Mouse (Mus musculus): ENCODE results near the gene Ap1s1. TPM values are rescaled to one million over a fixed set of nuclear protein-coding genes. Genes with fewer than 3 reads are reported as not detected.

Gene Ap1s1
- polyA plus RNA-seq (2015; fragmentation: Nextera tagmentation; extraction: Ambion mirVana) = 284 TPM in 2 replicates

DNA sequence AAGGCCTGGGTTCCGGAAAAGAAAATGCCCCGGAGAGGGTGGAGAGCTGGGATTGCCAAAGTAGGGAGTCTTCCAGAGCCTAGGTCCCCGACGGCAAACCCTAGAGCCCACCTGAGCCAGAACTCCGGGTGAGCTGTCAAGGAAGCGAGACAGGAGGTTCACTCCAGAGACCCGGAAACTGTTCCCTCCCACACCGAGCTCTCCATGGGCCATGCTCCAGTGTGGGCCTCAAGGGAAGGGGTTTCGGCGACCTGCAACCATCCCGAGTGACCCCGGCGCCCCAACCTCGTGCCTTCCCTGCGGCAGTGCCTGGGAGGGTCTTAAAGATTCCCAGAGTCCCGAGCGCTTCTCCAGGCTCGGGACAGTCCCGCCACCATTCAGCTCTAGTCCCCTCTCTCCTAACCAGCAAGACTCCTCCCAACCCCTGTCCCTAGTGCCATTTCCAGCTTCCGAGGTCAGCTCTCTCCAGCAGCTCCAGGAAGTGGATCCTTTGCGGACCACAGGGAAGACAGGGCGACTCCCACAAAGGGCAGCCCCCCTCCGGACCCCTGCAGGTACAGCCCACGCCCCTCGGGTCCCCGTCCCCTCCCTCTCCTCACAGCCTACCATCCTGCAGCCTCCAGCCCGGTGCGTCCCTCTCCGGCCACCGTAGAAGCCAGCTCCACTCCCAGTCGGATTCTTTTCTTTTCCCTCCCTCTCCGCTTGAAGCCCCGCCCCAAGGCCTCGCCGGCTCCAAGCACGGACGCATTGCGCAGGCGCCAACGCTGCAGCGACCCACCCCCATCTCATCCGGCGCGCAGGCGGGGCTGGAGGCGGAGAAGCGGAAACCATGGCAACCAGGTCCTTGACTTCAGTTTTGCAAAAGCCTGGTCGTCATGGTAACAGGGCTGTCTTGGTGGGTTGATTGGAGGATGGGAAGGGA is at the start of gene Ap1s1:
Gene Ap1s1 (minus strand): TSS at position 734 of the 922 bp plus-strand sequence.
- Histone ChIP-seq H3K36me3 (replicated peaks) (peaks cover 10% of the 10 kb centered on the region), H3K4me3 (peak within 1 kb of the TSS; percentile 79), H3K27ac (peak within 1 kb of the TSS; percentile 85), H3K9me3 (no peaks in the 10 kb centered on the region), H3K4me1 (peaks cover 20% of the 10 kb centered on the region), H3K9ac (peak within 1 kb of the TSS; percentile 80), H3K4me2 (peak within 1 kb of the TSS; percentile 83), H3K27me3 (replicated peaks) (no peaks in the 10 kb centered on the region)
- peak; percentile 93 for ATAC-seq (replicated peaks)
- WGBS = under 1% methylated on average over 48 of the region's 48 CpGs

DNA sequence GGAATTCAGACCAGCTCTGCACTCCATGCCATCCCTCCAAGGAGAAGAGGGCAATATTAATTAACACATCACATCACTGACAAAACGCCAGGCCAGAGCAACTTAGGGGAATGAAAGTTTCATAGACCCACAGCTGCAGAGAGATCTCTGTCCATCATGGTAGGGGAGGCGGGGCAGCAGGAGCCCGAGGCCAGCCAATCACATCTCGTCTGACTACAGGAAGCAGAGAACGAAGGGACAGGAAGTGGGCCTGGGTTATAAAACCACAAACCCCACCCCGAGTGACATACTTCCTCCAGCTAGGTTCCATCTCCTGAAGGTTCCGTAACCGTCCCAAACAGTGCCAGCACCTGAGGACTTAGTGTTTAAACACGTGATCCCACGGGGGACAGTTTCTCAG is 49.2 kb upstream of the Ap1s1 start:
- ATAC-seq (replicated peaks) = no peak
- Histone ChIP-seq H3K9me3 (no peaks in the 10 kb centered on the region), H3K4me2 (no peak overlapping the region), H3K27me3 (replicated peaks) (no peaks in the 10 kb centered on the region), H3K27ac (no peak overlapping the region), H3K4me1 (no peaks in the 10 kb centered on the region), H3K36me3 (replicated peaks) (no peaks in the 10 kb centered on the region), H3K4me3 (no peak overlapping the region), H3K9ac (no peak overlapping the region)
- WGBS = 86% methylated on average over 10 of the region's 10 CpGs

DNA sequence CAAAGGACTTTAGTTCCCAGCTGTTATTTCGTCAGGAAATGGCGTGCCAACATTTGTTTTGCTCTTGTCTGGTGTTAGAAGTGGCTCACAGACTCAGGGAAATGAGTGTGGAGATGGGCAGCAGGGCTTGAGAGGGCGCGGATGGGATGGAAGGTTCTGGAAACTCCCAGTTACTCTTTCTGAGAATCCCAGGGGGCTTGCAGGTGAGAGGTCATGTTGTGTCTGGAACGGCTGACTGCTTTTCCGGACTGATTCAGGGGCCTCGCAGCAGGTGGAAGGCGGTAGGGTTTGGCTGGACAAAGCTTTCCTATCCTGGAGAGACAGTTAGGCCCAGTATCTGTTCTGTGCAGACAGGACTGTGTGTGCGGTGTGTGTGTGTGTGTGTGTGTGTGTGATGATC is 47.8 kb upstream of the Ap1s1 start:
- 79% methylated on average over 9 of the region's 9 CpGs for WGBS
- Histone ChIP-seq H3K27me3 (replicated peaks) (no peaks in the 10 kb centered on the region), H3K4me1 (no peaks in the 10 kb centered on the region)

DNA sequence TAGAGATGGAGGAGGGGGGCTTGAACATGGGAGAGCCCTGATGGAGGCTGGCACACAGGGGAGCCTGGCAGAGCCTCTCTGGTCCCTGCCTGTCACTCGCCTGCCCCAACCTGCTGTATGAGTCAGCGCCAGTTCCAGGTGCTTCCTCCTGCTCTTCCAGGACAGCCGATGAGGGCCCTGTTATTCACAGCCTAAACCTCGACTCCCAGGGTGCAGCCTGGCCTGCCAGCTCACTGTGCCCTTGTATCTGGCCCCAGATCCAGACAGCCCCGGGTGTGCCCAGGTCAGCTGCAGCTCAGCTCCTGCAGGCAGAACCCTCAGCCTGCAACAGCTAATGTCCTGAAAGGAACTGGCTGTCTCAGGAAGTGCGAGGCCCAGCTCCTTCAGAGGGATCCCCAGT is 45.6 kb upstream of the Ap1s1 start:
- no peak overlapping the region for H3K9ac ChIP-seq
- no peaks in the 10 kb centered on the region for H3K9me3 ChIP-seq
- no peaks in the 10 kb centered on the region for H3K27me3 ChIP-seq (replicated peaks)
- H3K4me2 ChIP-seq = no peak overlapping the region
- ATAC-seq (replicated peaks) = no peak
- no peak overlapping the region for H3K27ac ChIP-seq
- no peaks in the 10 kb centered on the region for H3K36me3 ChIP-seq (replicated peaks)
- 77% methylated on average over 6 of the region's 6 CpGs for WGBS
- no peak overlapping the region for H3K4me3 ChIP-seq
- no peaks in the 10 kb centered on the region for H3K4me1 ChIP-seq

More for the DNA sequence above, 47.8 kb upstream of the Ap1s1 start:
- H3K27ac ChIP-seq = no peak overlapping the region
- H3K4me3 ChIP-seq = no peak overlapping the region
- H3K9ac ChIP-seq = no peak overlapping the region
- no peaks in the 10 kb centered on the region for H3K9me3 ChIP-seq
- no peak for ATAC-seq (replicated peaks)
- no peaks in the 10 kb centered on the region for H3K36me3 ChIP-seq (replicated peaks)
- H3K4me2 ChIP-seq = no peak overlapping the region

DNA sequence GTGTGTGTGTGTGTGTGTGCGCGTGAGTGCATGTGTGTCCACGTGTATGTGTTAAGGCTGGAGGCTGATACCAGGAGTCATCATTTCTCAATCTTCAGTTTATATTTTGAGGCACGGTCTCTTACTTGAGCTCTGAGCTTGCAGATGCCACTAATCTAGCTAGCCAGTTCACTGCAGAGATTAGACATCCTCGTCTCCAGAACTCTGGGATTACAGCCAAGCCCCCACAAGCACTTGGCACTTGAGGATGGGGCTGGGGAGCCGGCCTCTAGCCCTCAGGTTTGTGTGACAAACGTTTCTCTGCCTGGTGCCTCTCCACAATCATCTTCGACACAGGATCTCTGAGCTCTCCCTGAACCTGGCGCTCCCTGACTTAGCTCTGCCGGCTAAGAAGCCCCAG is 44.9 kb upstream of the Ap1s1 start:
- H3K4me2 ChIP-seq = no peak overlapping the region
- H3K9ac ChIP-seq = no peak overlapping the region
- no peaks in the 10 kb centered on the region for H3K4me1 ChIP-seq
- no peaks in the 10 kb centered on the region for H3K9me3 ChIP-seq
- WGBS = 76% methylated on average over 10 of the region's 10 CpGs
- no peak overlapping the region for H3K27ac ChIP-seq
- H3K4me3 ChIP-seq = no peak overlapping the region
- no peaks in the 10 kb centered on the region for H3K27me3 ChIP-seq (replicated peaks)
- H3K36me3 ChIP-seq (replicated peaks) = no peaks in the 10 kb centered on the region
- ATAC-seq (replicated peaks) = no peak

DNA sequence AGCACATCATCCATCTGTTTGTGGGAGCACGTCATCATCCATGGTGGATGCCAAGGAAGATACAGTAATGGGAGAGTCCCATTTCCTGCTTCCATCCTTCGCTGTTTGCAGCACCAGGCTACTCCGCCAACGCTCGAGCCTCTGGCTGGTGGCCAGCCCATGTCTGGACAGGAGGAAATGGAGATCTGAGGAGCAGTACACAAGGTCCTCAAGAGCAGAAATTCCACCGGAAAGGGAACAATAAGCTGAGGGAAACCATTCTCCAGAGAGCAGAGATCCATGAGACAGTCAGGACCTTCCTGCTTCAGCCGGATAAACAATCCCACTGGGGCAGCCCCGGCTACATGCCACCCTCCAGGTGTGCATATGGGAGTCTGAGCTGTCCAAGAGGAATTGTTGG is 41.5 kb upstream of the Ap1s1 start:
- Histone ChIP-seq H3K27ac (no peak overlapping the region), H3K4me3 (no peak overlapping the region), H3K9ac (no peak overlapping the region), H3K36me3 (replicated peaks) (no peaks in the 10 kb centered on the region), H3K9me3 (no peaks in the 10 kb centered on the region), H3K4me1 (no peaks in the 10 kb centered on the region), H3K27me3 (replicated peaks) (no peaks in the 10 kb centered on the region), H3K4me2 (no peak overlapping the region)
- no peak for ATAC-seq (replicated peaks)
- 93% methylated on average over 8 of the region's 8 CpGs for WGBS

DNA sequence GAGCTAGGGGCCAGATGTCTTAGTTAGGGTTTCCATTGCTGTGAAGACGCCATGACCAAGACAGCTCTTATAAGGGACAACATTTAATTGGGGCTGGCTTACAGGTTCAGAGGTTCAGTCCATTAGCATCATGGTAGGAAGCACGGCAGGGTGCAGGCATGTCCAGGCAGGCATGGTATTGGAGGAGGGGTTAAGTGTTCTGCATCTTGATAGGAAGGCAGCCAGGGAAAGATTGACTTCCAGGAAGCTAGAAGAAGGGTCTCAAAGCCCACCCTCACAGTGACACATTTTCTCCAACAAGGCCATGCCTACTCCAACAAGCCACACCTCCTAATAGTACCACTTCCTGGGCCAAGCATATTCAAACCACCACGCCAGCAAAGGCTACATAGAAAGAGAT is 39.8 kb upstream of the Ap1s1 start:
- WGBS = 84% methylated on average over 3 of the region's 3 CpGs

DNA sequence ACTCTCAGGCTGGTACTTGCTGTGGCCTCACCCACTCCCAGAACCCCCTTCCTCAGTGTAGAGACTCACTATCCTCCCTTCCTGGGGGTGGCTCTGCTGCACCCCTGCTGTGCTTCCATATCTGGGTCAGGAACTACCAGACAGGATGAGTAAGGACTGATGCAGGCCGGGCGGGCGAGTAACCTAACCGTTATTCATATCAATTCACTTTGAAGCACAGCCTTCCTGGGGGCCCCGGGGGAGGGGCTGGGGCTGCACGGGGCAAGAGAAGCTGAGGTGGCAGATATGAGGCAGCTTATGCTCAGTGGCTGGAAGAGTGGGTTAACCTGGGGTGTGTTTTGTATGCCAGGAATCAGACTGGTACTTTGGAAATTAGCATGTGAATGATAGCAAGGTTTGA is 39.1 kb upstream of the Ap1s1 start:
- Histone ChIP-seq H3K27me3 (replicated peaks) (no peaks in the 10 kb centered on the region), H3K36me3 (replicated peaks) (no peaks in the 10 kb centered on the region), H3K4me3 (no peak overlapping the region), H3K9ac (no peak overlapping the region), H3K27ac (no peak overlapping the region), H3K9me3 (no peaks in the 10 kb centered on the region), H3K4me1 (no peaks in the 10 kb centered on the region), H3K4me2 (no peak overlapping the region)
- ATAC-seq (replicated peaks) = no peak
- WGBS = 81% methylated on average over 6 of the region's 6 CpGs

More for the DNA sequence above, 39.8 kb upstream of the Ap1s1 start:
- H3K27ac ChIP-seq = no peak overlapping the region
- no peaks in the 10 kb centered on the region for H3K9me3 ChIP-seq
- no peak overlapping the region for H3K4me2 ChIP-seq
- no peak for ATAC-seq (replicated peaks)
- H3K9ac ChIP-seq = no peak overlapping the region
- no peaks in the 10 kb centered on the region for H3K4me1 ChIP-seq
- H3K27me3 ChIP-seq (replicated peaks) = no peaks in the 10 kb centered on the region
- H3K4me3 ChIP-seq = no peak overlapping the region
- H3K36me3 ChIP-seq (replicated peaks) = no peaks in the 10 kb centered on the region

DNA sequence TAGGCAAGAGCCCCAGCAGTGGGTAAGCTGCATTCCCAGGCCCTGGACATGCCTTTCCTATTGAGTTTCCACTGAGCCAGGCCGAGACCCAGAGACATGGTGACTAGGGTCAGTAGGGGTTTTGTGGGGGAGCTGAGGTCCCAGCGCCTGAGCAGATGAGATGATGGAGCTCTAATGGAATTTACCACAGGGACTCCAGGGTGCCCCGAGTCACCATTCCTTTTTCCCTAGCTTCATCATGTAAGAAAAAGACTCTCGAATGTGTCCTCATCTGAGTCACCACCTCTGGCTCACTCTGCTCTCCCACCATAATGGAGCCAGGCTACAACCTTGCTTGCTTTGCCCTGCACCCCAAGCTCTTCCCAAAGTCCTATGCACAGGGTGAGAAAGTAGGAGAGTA is 37.1 kb upstream of the Ap1s1 start:
- 88% methylated on average over 4 of the region's 4 CpGs for WGBS
- Histone ChIP-seq H3K36me3 (replicated peaks) (no peaks in the 10 kb centered on the region), H3K27ac (no peak overlapping the region), H3K4me3 (no peak overlapping the region), H3K4me1 (no peaks in the 10 kb centered on the region), H3K27me3 (replicated peaks) (no peaks in the 10 kb centered on the region), H3K4me2 (no peak overlapping the region), H3K9ac (no peak overlapping the region), H3K9me3 (no peaks in the 10 kb centered on the region)
- no peak for ATAC-seq (replicated peaks)

DNA sequence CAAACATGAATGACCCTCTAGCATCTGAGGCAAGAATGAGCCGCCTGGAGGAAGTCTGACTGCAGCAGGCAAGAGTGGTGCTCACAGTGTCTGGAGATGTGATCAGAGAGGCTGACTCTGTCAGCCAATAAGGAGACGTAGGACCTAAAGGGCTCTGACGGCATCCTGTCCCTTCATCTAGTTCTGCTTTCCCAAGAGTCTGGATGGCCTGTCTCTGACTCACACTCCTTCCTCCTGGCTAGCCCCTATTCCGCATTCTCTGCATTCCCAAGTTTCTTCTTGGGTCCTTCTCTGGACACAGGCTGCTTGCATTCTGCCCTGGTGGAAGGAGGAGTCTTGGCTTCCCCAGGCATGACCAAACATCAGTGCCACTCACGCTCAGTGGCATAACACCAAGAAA is 33.9 kb upstream of the Ap1s1 start:
- WGBS = 61% methylated on average over 5 of the region's 5 CpGs
- Histone ChIP-seq H3K4me3 (no peak overlapping the region), H3K4me1 (no peaks in the 10 kb centered on the region)

DNA sequence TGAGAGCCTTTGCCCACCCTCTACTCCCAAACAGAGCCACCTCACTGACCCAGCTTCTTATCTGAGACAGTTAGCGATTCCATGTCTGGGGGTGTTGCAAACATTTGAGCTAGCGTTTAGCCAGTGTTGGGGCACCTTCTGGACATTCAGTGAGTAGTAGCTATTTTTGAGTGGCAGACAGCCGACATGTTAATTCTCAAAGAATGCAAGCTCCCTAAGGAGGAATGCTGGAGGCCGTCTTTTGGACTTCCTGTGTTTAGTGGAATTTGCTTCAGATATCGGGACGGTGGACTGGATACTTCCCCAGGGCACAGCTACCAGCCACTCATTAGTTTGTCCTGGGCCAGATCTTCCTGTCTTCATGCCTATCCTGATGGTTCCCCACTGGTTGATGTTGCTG is 32.7 kb upstream of the Ap1s1 start:
- Histone ChIP-seq H3K9ac (no peak overlapping the region), H3K27ac (no peak overlapping the region), H3K36me3 (replicated peaks) (no peaks in the 10 kb centered on the region), H3K27me3 (replicated peaks) (no peaks in the 10 kb centered on the region), H3K9me3 (no peaks in the 10 kb centered on the region), H3K4me2 (no peak overlapping the region), H3K4me1 (peaks cover 7% of the 10 kb centered on the region), H3K4me3 (no peak overlapping the region)
- WGBS = 73% methylated on average over 6 of the region's 6 CpGs
- ATAC-seq (replicated peaks) = no peak

More for the DNA sequence above, 33.9 kb upstream of the Ap1s1 start:
- Histone ChIP-seq H3K36me3 (replicated peaks) (no peaks in the 10 kb centered on the region), H3K4me2 (no peak overlapping the region), H3K27me3 (replicated peaks) (no peaks in the 10 kb centered on the region), H3K9me3 (no peaks in the 10 kb centered on the region), H3K9ac (no peak overlapping the region), H3K27ac (no peak overlapping the region)
- no peak for ATAC-seq (replicated peaks)

DNA sequence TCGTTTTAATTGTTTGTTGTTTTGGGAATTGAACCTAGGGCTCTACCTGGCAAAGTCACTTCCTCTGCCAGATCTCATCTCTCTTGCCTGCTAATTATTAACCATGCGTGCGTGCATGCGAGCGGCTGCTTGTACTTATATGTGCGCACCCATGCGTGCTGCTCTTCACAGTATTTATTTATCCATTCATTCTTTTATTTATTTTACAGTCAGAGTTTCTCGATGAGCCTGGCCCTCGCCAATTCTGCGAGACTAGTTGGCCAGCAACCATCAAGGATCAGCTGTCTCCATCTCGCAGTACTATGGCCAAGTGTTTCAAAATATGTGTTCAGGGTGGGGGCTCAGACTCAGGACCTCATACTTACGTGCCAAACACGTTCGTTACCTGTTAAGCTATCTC is 32.1 kb upstream of the Ap1s1 start:
- Histone ChIP-seq H3K9me3 (no peaks in the 10 kb centered on the region), H3K27ac (no peak overlapping the region), H3K4me2 (no peak overlapping the region), H3K9ac (no peak overlapping the region), H3K4me3 (no peak overlapping the region), H3K27me3 (replicated peaks) (no peaks in the 10 kb centered on the region), H3K36me3 (replicated peaks) (no peaks in the 10 kb centered on the region), H3K4me1 (peaks cover 7% of the 10 kb centered on the region)
- WGBS = 88% methylated on average over 14 of the region's 14 CpGs
- ATAC-seq (replicated peaks) = no peak

DNA sequence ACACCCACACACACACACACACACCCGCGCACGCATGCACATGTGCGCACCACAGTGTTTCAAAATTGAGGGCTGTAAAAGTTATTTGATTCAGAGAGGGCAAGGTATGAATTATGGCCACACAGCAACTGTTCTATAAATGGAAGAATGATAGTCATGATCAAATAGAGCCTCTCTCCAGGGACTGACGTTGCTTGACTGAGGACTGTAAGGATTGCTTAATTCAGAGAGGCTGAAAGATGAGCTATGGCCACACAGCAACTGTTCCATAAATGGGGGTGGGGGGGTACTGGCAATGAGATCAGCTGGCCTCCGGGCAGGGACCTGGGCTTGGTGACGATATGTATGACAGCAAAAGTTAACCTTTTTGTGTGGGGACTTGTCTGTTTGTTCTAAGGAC is 31.3 kb upstream of the Ap1s1 start:
- Histone ChIP-seq H3K27ac (no peak overlapping the region), H3K27me3 (replicated peaks) (no peaks in the 10 kb centered on the region), H3K4me1 (peaks cover 13% of the 10 kb centered on the region), H3K4me3 (no peak overlapping the region), H3K9ac (no peak overlapping the region), H3K9me3 (no peaks in the 10 kb centered on the region), H3K36me3 (replicated peaks) (no peaks in the 10 kb centered on the region), H3K4me2 (no peak overlapping the region)
- ATAC-seq (replicated peaks) = no peak
- 89% methylated on average over 7 of the region's 7 CpGs for WGBS

Measured in midbrain, embryonic 15.5 days (tissue).